Mouse (Mus musculus): ENCODE measurements around the gene Six6. TPM values are rescaled to one million over a fixed set of nuclear protein-coding genes. Genes with fewer than 3 reads are reported as not detected.

Gene Six6
- polyA plus RNA-seq, 2 experiments from 2014 or later, result not detected

DNA sequence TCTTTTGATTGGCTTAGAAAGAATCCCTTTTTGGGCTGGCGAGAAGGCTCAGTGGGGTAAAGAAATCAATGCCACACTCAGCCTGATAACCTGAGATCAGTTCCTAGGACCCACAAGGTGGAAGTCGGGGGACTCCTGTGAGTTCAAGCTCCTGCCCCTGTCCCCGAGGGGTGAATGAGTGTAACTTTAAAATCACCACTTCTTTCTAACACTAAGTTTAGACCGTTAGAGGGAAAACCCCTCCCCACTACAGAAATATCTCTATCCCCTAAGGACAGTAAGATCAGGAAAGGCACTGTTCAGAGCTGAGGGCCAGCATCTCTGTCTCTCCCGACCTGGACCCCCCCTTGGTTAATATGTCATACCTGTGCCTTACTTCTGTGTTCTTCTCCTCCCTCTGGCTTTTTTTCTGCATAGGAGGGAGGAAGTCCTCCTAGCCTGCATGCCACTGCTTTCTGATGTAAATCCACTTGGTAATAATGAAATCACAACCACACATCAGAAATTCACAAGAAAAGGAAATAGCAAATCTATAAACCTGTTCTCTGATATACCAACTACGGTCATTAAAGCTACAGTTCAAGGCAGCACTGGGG is 18.2 kb downstream of the Six6 start:
- ATAC-seq, result no peak

DNA sequence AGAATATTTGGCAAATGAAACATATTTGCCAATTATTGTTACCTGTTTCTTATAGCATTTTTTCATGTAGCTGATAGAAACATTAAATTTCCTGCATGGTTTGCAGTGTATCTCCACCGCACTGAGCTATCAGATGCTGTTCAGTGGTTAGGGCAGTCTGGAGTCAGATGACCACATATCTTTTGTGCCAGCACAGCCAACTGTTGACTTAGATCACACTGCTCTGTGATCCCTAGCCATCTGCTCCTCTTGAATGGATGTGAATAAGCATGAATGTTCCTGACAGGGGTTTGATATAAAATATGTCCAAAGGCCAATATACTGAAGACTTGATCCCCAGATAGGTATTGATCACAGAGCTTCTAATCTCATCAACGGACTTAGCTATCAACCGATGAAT is 18.8 kb downstream of the Six6 start:
- ATAC-seq, result no peak

DNA sequence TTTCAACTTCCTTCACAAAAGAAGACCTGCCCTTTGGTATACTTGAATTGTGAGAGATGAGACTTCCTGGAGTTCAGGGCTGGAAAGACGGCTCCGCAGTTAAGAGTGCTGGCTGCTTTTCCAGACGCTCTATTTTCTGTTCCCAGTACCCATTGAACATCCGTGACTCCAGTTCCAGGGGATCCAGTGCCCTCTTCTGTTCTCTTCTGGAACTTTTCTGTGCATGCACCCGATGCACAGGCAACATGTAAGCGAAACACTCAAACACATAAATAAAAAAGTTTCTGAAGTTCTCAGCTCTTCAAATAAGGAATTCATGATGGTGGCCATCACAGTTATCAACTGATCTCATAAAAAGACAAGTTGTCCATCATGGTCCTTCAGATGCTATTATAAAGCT is 23.1 kb downstream of the Six6 start:
- no peak for ATAC-seq

DNA sequence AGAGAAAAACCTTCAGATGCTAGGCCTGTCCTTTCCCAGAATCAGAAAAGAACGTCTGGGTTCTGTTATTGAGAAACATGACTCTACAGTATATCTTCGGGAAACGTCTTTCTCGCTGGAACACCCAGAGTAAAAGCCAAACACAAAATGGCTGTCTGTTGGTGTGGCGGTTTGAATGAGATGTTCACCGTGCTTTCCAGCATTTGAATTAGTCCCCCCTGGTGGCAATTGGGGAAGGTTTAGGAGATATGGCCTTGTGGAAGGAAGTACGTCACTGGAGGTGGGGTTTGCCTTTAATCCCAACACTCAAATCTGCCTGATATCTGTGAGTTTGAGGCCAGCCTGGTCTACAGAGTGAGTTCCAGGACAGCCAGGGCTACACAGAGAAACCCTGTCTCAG is 27.8 kb downstream of the Six6 start:
- ATAC-seq, result no peak

DNA sequence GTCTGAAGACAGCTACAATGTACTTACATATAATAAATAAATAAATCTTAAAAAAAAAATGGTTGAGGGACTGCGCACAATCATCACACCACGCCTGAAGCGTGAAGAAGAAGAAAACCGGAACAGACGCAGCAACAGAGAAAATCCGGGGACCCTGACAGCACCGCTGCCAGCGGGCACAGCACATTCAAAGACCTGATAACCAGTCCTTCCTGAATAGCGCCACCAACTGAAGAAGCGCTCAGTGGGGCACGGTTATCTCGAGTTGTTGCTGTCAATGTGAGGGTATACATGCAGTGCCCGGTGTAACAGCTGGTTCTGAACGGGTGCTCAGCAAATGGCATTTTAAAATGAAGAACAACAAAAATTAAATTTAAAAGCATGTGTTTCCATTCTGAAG is 30.9 kb downstream of the Six6 start:
- ATAC-seq, result no peak

DNA sequence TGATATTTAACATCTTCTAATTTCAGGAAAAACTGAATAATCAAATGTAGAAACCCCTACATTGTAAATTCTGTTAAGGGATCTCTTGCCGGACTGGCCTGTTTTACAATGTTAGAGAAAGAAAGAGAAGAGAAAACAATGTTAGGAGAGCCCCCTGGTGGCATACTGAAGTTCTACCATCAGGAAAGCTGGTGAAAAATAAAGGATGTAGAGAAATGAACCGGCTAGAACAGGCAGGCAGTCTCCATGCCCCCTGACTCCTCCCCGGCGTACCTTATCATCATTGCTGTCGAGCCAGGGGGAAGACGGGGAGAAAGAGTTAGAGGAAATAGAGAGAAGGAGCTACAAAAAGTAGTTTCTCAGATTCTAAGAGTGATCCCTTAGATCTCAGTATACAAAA is 33.5 kb downstream of the Six6 start:
- no peak for ATAC-seq

DNA sequence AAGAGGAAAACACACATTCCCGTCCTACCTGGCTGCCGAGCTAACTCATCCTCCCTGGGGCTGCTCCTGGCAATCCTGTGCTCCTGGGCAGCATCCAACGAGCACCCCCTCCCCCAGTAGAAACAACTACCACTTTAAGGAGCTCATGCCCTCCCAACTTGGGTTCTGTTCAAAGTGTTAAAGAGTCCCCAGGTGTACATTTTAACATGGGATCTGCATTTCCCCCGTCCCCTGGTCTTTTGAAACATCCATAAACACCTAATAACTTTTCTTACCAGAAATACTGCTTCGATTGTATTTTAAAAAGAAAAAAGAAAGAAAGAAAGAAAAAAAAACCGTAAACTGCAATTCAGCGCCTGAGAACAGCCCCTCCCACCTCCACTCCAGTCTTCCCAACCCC is 36.5 kb downstream of the Six6 start:
- no peak for ATAC-seq

DNA sequence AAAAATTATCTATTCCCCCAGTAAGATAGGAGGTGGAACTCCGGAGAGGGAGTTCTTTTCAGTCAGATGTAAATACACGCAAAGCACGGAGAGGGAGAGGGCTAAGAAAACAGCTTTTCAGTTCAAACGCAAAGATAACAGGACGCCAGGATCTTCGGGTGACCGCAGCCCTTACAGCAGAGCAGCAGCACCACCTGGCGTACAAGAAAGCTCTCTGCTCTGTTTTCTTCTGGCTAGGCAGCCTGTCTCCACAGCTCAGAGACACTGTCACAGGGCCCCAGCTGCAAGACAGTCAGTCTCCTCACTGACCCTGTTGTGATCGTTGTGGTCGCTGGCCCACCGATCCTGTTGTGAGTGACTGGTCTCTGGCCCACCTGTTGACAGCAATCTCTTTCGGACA is 37.0 kb downstream of the Six6 start:
- ATAC-seq, result peak; percentile 85

DNA sequence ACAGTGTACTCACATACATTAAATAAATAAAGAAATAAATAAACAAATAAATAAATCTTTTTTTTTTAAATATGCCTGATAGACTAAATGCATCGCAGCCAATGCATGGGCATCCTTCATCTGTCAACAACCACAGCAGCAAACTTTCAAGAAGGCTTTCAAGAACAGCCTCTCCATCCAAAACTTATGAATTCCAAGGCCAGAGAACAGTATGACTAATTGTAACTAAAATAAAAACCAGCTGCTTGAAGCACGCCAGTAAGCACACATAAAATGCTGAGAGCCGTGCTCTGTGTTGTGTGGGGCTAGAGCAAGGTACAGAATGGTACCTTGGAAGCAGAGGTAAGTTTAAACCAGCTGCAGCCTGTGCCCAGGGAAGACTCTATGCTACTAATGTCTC is 38.2 kb downstream of the Six6 start:
- no peak for ATAC-seq

DNA sequence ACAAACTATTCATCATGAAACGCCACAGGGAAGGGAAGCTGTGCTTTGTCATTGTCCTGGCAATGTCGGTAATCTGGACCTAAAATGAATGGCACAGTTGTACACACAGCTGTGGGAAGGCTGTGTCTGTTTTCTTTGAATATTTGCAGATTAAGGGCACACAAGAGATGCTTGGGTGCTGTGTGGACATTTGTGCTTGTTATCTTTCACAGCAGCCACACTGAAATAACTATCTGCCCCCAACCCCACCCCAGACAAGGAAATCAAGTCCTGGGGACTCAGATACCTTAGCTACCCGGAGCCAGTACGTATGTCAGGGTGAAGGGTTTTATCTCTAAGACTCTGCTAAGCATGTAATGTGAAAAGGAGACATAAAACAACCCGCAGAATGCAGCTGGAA is 39.5 kb downstream of the Six6 start:
- no peak for ATAC-seq

DNA sequence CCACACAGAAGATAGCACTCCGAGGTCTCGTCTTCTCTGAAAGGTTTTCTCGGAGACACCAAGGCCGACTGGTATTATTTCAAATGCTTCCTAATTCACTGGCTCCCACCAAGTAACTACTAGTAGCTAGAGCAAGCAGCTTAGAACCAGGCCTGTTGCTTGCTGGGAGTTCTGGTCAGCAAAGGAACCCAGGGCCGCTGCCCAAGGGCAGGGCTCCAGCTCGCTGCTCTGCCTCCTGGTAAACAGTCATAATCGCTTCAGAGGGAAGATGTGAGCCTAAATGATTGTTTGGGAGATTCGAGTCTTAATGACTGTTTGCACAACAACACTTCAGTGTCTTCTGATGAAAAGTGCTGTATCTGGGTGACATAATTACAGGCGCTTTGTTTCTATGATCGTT is 42.9 kb downstream of the Six6 start:
- no peak for ATAC-seq

DNA sequence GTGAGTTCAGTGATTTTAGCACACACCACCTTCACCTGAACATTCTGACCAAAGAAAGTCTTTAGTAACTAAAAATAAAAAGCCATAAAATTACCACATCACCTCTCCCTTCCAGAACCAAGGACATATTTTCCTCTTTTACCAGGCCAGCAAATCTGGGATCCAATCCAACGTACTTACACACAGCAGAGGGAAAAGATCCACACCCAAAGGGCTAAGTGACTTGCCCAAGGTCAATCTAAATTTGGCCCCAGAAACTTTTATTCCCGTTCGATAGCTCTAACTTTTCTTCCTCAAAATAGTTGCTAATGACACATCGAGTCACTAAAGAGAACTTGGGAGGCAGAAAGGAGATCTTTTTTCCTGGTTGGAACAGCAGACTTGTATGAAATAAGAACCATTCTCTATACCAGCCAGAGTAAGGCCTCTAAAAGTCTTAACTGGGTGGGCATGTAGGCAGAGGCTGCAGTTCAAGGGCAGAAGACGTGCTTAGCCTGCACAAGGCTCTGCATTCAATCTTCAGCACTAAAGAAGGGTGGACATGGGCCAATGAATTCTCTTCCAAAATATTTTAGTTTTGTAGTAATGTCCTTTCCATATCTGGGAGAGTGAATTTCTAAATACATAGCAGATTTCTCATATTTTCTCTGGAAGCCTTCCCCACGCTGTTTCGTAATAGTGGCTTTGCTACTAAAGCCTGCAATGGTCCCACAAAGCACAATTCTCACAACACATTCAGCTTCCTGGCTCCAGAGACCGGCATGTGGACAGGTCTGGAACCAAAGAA is 43.6 kb downstream of the Six6 start:
- no peak for ATAC-seq

Other genes with a start within 250 kb of the Six6 start
- gene Ppm1a, start 182.4 kb upstream of the Six6 start, polyA plus RNA-seq (2017; shearing (Covaris generic)), result 10 to 100 TPM; 25.1 to 38.1 TPM
- gene 4930447C04Rik, start 882 bp downstream of the Six6 start, polyA plus RNA-seq (2017; shearing (Covaris generic)), result under 1 TPM in 1 of 2 experiments, not detected in 1; 0.42 TPM
- not detected for gene Six1, start 114.0 kb downstream of the Six6 start, polyA plus RNA-seq (2017; shearing (Covaris generic))
- under 1 TPM in 1 of 2 experiments, not detected in 1; 0.16 TPM for gene Six4, start 173.6 kb downstream of the Six6 start, polyA plus RNA-seq (2017; shearing (Covaris generic))
- gene Mnat1, start 183.8 kb downstream of the Six6 start, polyA plus RNA-seq (2017; shearing (Covaris generic)), result 10 to 100 TPM; 29.4 to 31.4 TPM